Mouse (Mus musculus) kidney, adult 2 months (tissue): ENCODE measurements at regions not wholly inside any gene's neighbourhood (a gene's known extent, or its start where the extent isn't known, plus 50 kb on each side); places are given as distances from the start of the nearest gene placed in this dataset.

Source experiments
- DNase-seq: peaks from one replicate; pipeline ENCODE4 v3.0.0; 2021
- H3K27ac ChIP-seq: fragments of 200-500 bp; 2 replicates; pipeline ENCODE4 v1.5.1; 2012; ENCODE audit warnings: low read depth, low read length, control low read depth, inconsistent platforms; ENCODE audit not compliant: insufficient read depth
- H3K27me3 ChIP-seq: fragments of 200-500 bp; replicated peaks from 2 replicates; pipeline ENCODE4 v1.6.1; 2012; ENCODE audit warnings: mild to moderate bottlenecking, moderate library complexity, low read length, inconsistent platforms; ENCODE audit not compliant: control insufficient read depth, insufficient read depth
- H3K36me3 ChIP-seq: fragments of 200-500 bp; 2 replicates; pipeline ENCODE4 v1.6.1; 2012; ENCODE audit warnings: mild to moderate bottlenecking, moderate library complexity, low read length, inconsistent platforms; ENCODE audit not compliant: control insufficient read depth, insufficient read depth
- H3K4me1 ChIP-seq: fragments of 200-500 bp; 2 replicates; pipeline ENCODE4 v1.6.1; 2011; ENCODE audit warnings: low read length; ENCODE audit not compliant: control insufficient read depth, insufficient read depth
- H3K4me3 ChIP-seq: fragments of 200-500 bp; 2 replicates; pipeline ENCODE4 v1.5.1; 2011; ENCODE audit warnings: mild to moderate bottlenecking, low read depth, low read length, control low read depth; ENCODE audit not compliant: insufficient read depth
- CTCF ChIP-seq: fragments of 200-500 bp; conservative IDR thresholded peaks from 2 replicates; pipeline ENCODE4 v1.5.1; 2011; ENCODE audit warnings: low read depth, mild to moderate bottlenecking, control low read depth, low read length, moderate library complexity, mixed read lengths; ENCODE audit not compliant: insufficient read depth, insufficient read length
- POLR2A ChIP-seq: fragments of 200-500 bp; IDR thresholded peaks from one replicate; pipeline ENCODE4 v1.6.1; 2011; ENCODE audit warnings: low read depth, low read length, control low read depth
- WGBS: fragments of 180-500 bp; shearing (Covaris S2); methylation state at CpG from one replicate; pipeline ENCODE4 v1.1.7; 2018; 5-methylcytosine and 5-hydroxymethylcytosine counted together

- no peak overlapping the region for H3K27ac ChIP-seq
- no peaks in the 10 kb centered on the region for H3K4me1 ChIP-seq
- TF ChIP-seq CTCF = no peak
- no peak for TF ChIP-seq POLR2A
- no peaks in the 10 kb centered on the region for H3K36me3 ChIP-seq
- H3K4me3 ChIP-seq = no peak overlapping the region
- DNase-seq = no peak
- H3K27me3 ChIP-seq = no peaks in the 10 kb centered on the region
- WGBS = 51% methylated on average over 4 of the region's 4 CpGs
These were observed 225.4 kb downstream of the Dhx35 start for GRCm38 (mm10) chr2:159019921-159020534.

- Histone ChIP-seq H3K27ac (no peak overlapping the region), H3K4me3 (no peak overlapping the region), H3K4me1 (no peaks in the 10 kb centered on the region), H3K36me3 (no peaks in the 10 kb centered on the region), H3K27me3 (no peaks in the 10 kb centered on the region)
- no peak for DNase-seq
- WGBS = 62% methylated on average over 8 of the region's 8 CpGs
- TF ChIP-seq CTCF = no peak
- TF ChIP-seq POLR2A = no peak
These were observed 237.5 kb downstream of the Dhx35 start for GRCm38 (mm10) chr2:159032147-159032546.

GRCm38 (mm10) chr2:159039916-159040315 lies 245.3 kb downstream of the Dhx35 start:
- DNase-seq = no peak
- Histone ChIP-seq H3K27ac (no peak overlapping the region), H3K4me3 (no peak overlapping the region), H3K27me3 (no peaks in the 10 kb centered on the region), H3K36me3 (no peaks in the 10 kb centered on the region), H3K4me1 (no peaks in the 10 kb centered on the region)
- 64% methylated on average over 4 of the region's 4 CpGs for WGBS
- TF ChIP-seq POLR2A = no peak
- no peak for TF ChIP-seq CTCF

- no peak for TF ChIP-seq CTCF
- TF ChIP-seq POLR2A = no peak
- Histone ChIP-seq H3K4me1 (no peaks in the 10 kb centered on the region), H3K36me3 (no peaks in the 10 kb centered on the region), H3K4me3 (no peak overlapping the region), H3K27ac (no peak overlapping the region), H3K27me3 (no peaks in the 10 kb centered on the region)
- DNase-seq = peak; percentile 58
- WGBS = 48% methylated on average over 10 of the region's 10 CpGs
These were observed 258.9 kb downstream of the Dhx35 start for GRCm38 (mm10) chr2:159053534-159053933.

GRCm38 (mm10) chr2:159053936-159054335 lies 259.3 kb downstream of the Dhx35 start:
- 54% methylated on average over 4 of the region's 4 CpGs for WGBS
- TF ChIP-seq CTCF = peak; percentile 89
- TF ChIP-seq POLR2A = no peak
- Histone ChIP-seq H3K27me3 (no peaks in the 10 kb centered on the region), H3K36me3 (no peaks in the 10 kb centered on the region), H3K27ac (no peak overlapping the region), H3K4me3 (no peak overlapping the region), H3K4me1 (no peaks in the 10 kb centered on the region)
- peak; percentile 61 for DNase-seq

- Histone ChIP-seq H3K27ac (no peak overlapping the region), H3K36me3 (no peaks in the 10 kb centered on the region), H3K27me3 (no peaks in the 10 kb centered on the region), H3K4me1 (no peaks in the 10 kb centered on the region), H3K4me3 (no peak overlapping the region)
- WGBS = 73% methylated on average over 3 of the region's 3 CpGs
- peak; percentile 24 for DNase-seq
- no peak for TF ChIP-seq POLR2A
- TF ChIP-seq CTCF = no peak
These were observed 259.8 kb downstream of the Dhx35 start for GRCm38 (mm10) chr2:159054451-159054850.

- DNase-seq = no peak
These were observed 261.2 kb downstream of the Dhx35 start for GRCm38 (mm10) chr2:159055780-159056179.

More at GRCm38 (mm10) chr2:159055780-159056179, 261.2 kb downstream of the Dhx35 start:
- WGBS = 58% methylated on average over 6 of the region's 6 CpGs
- H3K27me3 ChIP-seq = no peaks in the 10 kb centered on the region
- no peaks in the 10 kb centered on the region for H3K4me1 ChIP-seq
- TF ChIP-seq CTCF (no peak), POLR2A (no peak)
- H3K4me3 ChIP-seq = no peak overlapping the region
- H3K36me3 ChIP-seq = no peaks in the 10 kb centered on the region
- H3K27ac ChIP-seq = no peak overlapping the region
